Comparison of ENCODE assay signal across 19 mouse cellular contexts in the genomic region with DNA sequence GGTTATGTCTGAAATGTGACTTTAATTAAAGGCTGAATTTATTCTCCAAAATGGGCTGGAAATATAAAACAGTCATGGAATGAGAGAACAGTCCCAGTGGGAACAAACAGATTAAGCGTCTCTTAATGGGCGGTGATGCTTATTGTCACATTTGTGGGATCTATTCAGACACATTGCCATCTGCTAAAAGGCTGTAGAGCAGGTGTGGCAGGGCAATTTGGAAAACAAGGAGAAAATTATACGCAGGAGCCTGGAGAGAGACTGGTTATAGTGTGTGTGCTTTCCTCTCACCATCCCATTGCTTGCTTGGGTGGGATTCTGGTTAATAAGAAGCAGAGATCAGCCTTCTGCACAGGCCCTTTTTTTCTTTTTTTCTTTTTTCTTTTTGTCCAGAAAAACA. TPM values are rescaled to one million over a fixed set of nuclear protein-coding genes. Genes with fewer than 3 reads are reported as not detected.
DNase-seq lines count a peak whose midpoint lies in the region; ATAC-seq lines count a peak whose summit lies in the region.
"Had no signal": no experiment of that assay in that cellular context is flagged by ENCODE, and none has a peak within 500 bp of the region (broad histone marks: within the 10 kb centered on the region; RNA-seq: fewer than 3 reads in every experiment).

No protein-coding gene starts in this region.

- H3K4me3 ChIP-seq in hindbrain, embryonic 13.5 days = no peak overlapping the region
- no peak overlapping the region for H3K4me3 ChIP-seq in hindbrain, embryonic 11.5 days (ENCODE audit: low read depth, low read length)
- H3K4me3 ChIP-seq in embryonic facial prominence, embryonic 15.5 days (replicated peaks) = no peak overlapping the region
- H3K4me3 ChIP-seq: erythroblast, embryonic 14.5 days; heart, embryonic 15.5 days had no signal

- 39% methylated on average over 3 of the region's 3 CpGs for WGBS in hindbrain, embryonic 13.5 days
- 64% methylated on average over 3 of the region's 3 CpGs for WGBS in hindbrain, embryonic 11.5 days
- 48% methylated on average over 3 of the region's 3 CpGs for WGBS in embryonic facial prominence, embryonic 15.5 days

- ATAC-seq in hindbrain, embryonic 13.5 days (ENCODE audit: low FRiP score) = peak; percentile 71; the same call in 1 of the 2 replicates
- ATAC-seq in hindbrain, embryonic 11.5 days (ENCODE audit: low FRiP score) = no peak
- peak; percentile 24; the same call in 1 of the 2 replicates for ATAC-seq in embryonic facial prominence, embryonic 15.5 days (ENCODE audit: insufficient number of reproducible peaks, low FRiP score, low TSS enrichment, low read depth)

- H3K9me3 ChIP-seq in hindbrain, embryonic 13.5 days = no peaks in the 10 kb centered on the region
- H3K9me3 ChIP-seq in hindbrain, embryonic 11.5 days (ENCODE audit: control insufficient read depth, low read length) = no peaks in the 10 kb centered on the region
- no peaks in the 10 kb centered on the region for H3K9me3 ChIP-seq in embryonic facial prominence, embryonic 15.5 days (replicated peaks)
- H3K9me3 ChIP-seq: heart, embryonic 15.5 days had no signal

- peaks cover 3% of the 10 kb centered on the region; the same call in 1 of the 2 replicates for H3K4me1 ChIP-seq in hindbrain, embryonic 13.5 days (replicated peaks)
- H3K4me1 ChIP-seq in hindbrain, embryonic 11.5 days (replicated peaks; ENCODE audit: control insufficient read depth, insufficient read depth, low read length) = no peaks in the 10 kb centered on the region
- no peaks in the 10 kb centered on the region for H3K4me1 ChIP-seq in embryonic facial prominence, embryonic 15.5 days
- H3K4me1 ChIP-seq: heart, embryonic 15.5 days had no signal

- no peak for DNase-seq in hindbrain, embryonic 11.5 days (ENCODE audit: low spot score)
- DNase-seq in cerebellum, adult 8-10 months = peak; percentile 27
- peak; percentile 52 for DNase-seq in layer of hippocampus, adult 9-10 months (ENCODE audit: low spot score)
- no peak for DNase-seq in gastrocnemius, postnatal 36 days
- no peak for DNase-seq in left cerebral cortex, postnatal 10 days (ENCODE audit: extremely low spot score in 1 of 2, low spot score in 2 of 2)
- DNase-seq: adrenal gland, postnatal 36 days; embryo, embryonic 11 days; heart, adult 18-20 months; kidney, adult 2 months; kidney, postnatal 36 days; lung, embryonic 14.5 days; right cerebral cortex, adult 18-20 months; thymus, adult 2 months had no signal

- H3K9ac ChIP-seq in hindbrain, embryonic 13.5 days = no peak overlapping the region
- no peak overlapping the region for H3K9ac ChIP-seq in hindbrain, embryonic 11.5 days (ENCODE audit: low read depth, low read length)
- H3K9ac ChIP-seq in embryonic facial prominence, embryonic 15.5 days = no peak overlapping the region
- H3K9ac ChIP-seq: heart, embryonic 15.5 days; lung, embryonic 14.5 days had no signal

- intact Hi-C loops in gastrocnemius, postnatal 36 days (cut with DNase I) = no loop called here
- intact Hi-C loops in left cerebral cortex, postnatal 10 days (cut with DNase I) = no loop called here

- H3K27ac ChIP-seq in hindbrain, embryonic 13.5 days = no peak overlapping the region
- no peak overlapping the region for H3K27ac ChIP-seq in hindbrain, embryonic 11.5 days (ENCODE audit: low read depth, low read length)
- H3K27ac ChIP-seq in embryonic facial prominence, embryonic 15.5 days (replicated peaks) = no peak overlapping the region
- H3K27ac ChIP-seq: heart, embryonic 15.5 days; macrophage had no signal

- H3K36me3 ChIP-seq in hindbrain, embryonic 13.5 days = no peaks in the 10 kb centered on the region
- H3K36me3 ChIP-seq in hindbrain, embryonic 11.5 days (ENCODE audit: control insufficient read depth, insufficient read depth, low read length) = no peaks in the 10 kb centered on the region
- H3K36me3 ChIP-seq in embryonic facial prominence, embryonic 15.5 days = no peaks in the 10 kb centered on the region
- H3K36me3 ChIP-seq: heart, embryonic 15.5 days had no signal

- no peaks in the 10 kb centered on the region for H3K27me3 ChIP-seq in hindbrain, embryonic 13.5 days
- no peaks in the 10 kb centered on the region for H3K27me3 ChIP-seq in hindbrain, embryonic 11.5 days (ENCODE audit: control insufficient read depth, insufficient read depth, low read length)
- no peaks in the 10 kb centered on the region for H3K27me3 ChIP-seq in embryonic facial prominence, embryonic 15.5 days
- H3K27me3 ChIP-seq: heart, embryonic 15.5 days had no signal

- no peak overlapping the region for H3K4me2 ChIP-seq in hindbrain, embryonic 13.5 days
- no peak overlapping the region for H3K4me2 ChIP-seq in hindbrain, embryonic 11.5 days (replicated peaks; ENCODE audit: low read depth, low read length)
- no peak overlapping the region for H3K4me2 ChIP-seq in embryonic facial prominence, embryonic 15.5 days (replicated peaks)
- H3K4me2 ChIP-seq: heart, embryonic 15.5 days; lung, embryonic 14.5 days had no signal

RNA-seq across cellular contexts. Expression of a gene that starts 32.3 kb away (rescaled TPM):
- 2.1 and 3.1 TPM in 2 replicates for polyA plus RNA-seq in hindbrain, embryonic 13.5 days (2015; fragmentation: Nextera tagmentation; extraction: Ambion mirVana)
- 0.49 and 0.56 TPM in 2 replicates for polyA plus RNA-seq in hindbrain, embryonic 11.5 days (2014; fragmentation: Nextera tagmentation; extraction: Ambion mirVana)
- 0.09 and 0.16 TPM in 2 replicates for polyA plus RNA-seq in embryonic facial prominence, embryonic 15.5 days (2015; fragmentation: Nextera tagmentation; extraction: Ambion mirVana)
- not detected for total RNA-seq in gastrocnemius, postnatal 36 days (2021)
- 10 to 100 TPM; 61.5 to 69.6 TPM for total RNA-seq in left cerebral cortex, postnatal 10 days (2021)
- total RNA-seq: liver, adult 2 months had no signal
- polyA plus RNA-seq: erythroblast, embryonic 14.5 days; heart, embryonic 15.5 days; liver, adult 2 months; lung, embryonic 14.5 days; macrophage had no signal

Comparison
In these comparisons a context has a peak if more than half of its experiments do, and no peak if none do; other contexts are left out.
1. DNase-seq: peak in cerebellum, adult 8-10 months (single experiment) and layer of hippocampus, adult 9-10 months (single experiment); none in hindbrain, embryonic 11.5 days (single experiment), gastrocnemius, postnatal 36 days (0 of 2) and left cerebral cortex, postnatal 10 days (0 of 2).